Mouse (Mus musculus) heart, adult 8-10 months (tissue): ENCODE measurements at regions not wholly inside any gene's neighbourhood (a gene's known extent, or its start where the extent isn't known, plus 50 kb on each side); places are given as distances from the start of the nearest gene placed in this dataset.

ENCODE experiments used
- DNase-seq: peaks from one replicate; pipeline ENCODE4 v3.0.0; 2022; ENCODE audit warnings: low spot score

DNA sequence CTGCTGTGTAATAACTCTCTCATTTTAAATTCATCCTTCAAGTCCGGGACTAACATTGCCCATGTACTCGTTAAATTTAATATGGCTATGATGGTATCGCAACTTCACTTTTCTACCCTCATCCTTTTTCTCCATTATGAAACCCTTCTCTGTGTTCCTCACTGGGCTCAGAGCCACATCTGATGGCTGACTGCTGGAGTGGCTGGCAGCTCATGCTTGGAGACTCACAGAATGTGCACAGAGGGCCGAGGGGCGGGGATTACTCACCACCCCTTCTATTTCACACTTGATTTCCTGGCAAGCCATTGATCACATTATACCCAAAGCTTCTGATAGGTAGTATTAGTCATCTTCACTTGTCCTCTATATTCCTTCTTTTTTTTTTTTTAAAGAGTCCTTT is 81.1 kb upstream of the Vwde start:
- DNase-seq, result no peak

GRCm38 (mm10) chr6:13298171-13298570 is 73.4 kb upstream of the Vwde start:
- DNase-seq, result no peak

DNA sequence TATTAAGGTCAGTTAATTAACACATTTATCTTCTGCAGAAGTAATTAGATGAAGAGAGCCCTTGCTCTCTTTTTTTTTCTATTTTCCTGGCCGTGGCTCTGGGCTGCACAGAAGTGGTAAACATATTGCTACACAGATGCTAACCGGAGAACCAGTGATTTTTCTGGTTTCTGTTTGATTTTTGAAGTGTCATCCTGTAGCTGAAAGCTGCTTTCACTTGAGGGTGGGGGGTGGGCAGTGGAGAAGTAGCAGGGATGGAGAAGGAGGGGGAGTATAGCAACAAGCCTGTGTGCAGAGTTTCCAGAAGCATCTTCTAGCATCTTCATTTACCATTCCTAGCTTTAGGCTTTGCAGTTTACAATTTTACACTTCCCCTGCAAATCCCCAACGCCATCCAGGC is 72.3 kb upstream of the Vwde start:
- no peak for DNase-seq

GRCm38 (mm10) chr6:13296041-13296440 is 71.3 kb upstream of the Vwde start:
- DNase-seq, result peak; percentile 28

- DNase-seq, result no peak
Measured at GRCm38 (mm10) chr6:13294393-13294792, 69.6 kb upstream of the Vwde start.

DNA sequence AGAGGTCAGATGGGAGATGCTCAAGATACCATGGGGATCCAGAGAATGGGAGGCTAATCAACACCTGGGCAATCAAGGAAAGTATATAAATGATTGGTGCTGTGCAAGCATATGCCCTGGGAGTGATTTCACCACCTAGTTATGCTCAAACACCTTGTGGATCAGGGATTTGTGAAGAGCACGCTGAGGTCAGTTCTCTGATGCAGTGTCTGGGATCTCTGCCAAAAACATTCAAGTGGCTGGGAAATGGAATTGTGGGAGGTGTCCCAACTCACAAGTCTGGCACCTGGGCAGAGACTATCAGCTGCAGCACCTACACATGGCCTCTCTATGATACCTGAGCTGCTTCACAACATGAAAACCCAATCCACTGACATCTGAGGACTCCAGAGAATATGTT is 63.7 kb upstream of the Vwde start:
- peak; percentile 38 for DNase-seq

DNA sequence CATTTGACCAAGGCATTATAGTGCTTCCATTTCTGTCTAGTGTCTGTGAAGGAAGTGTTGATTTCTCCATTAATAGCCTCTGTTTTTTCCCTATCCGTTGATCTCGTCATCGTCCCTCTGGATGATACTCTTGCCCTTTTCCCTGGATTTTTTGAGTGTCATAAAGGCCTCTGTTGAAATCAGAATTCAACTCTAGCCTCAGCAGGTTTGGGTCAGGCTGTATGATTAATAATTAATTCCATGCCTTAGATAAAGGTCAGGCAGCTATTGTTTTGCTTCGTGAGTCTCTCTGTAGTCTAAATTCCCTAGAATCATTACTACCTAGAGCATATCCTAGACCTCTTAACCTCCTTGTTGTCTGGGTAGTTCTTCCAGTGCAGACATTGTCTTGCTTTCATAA is 63.0 kb upstream of the Vwde start:
- no peak for DNase-seq

GRCm38 (mm10) chr6:13286542-13287273 is 61.9 kb upstream of the Vwde start:
- DNase-seq, result no peak

DNA sequence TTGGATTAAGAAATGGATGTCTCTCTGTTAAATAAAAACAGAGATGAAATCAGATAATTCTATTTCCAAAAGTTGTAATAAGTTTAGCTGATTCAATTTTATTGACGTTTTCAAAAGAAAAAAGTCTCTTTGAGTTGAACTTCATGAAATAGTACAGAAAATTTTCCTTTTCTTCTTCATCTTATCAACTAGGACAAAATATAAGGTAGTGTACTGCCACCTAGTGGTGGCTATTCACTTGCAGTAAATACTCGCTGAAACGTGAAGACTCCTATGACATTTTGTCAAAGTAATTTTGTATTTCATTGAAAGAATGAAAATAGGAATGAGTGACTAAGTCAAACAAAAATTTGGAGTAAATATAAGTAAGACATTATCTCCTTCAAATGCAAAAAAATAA is 56.1 kb upstream of the Vwde start:
- DNase-seq, result peak; percentile 6
